Mouse (Mus musculus) liver, adult 2 months (tissue): ENCODE measurements around the gene Ankrd2.
A peak's percentile ranks its signal among the peaks of the same experiment; 100 is the strongest.

Source experiments
- CTCF ChIP-seq: fragments of 200-500 bp; IDR thresholded peaks from 2 replicates; pipeline ENCODE4 v1.5.1; 2011; ENCODE audit warnings: low read depth, low read length, control low read depth
- POLR2A ChIP-seq: fragments of 200-500 bp; IDR thresholded peaks from 2 replicates; pipeline ENCODE4 v1.6.1; 2011; ENCODE audit warnings: low read length, control low read depth; ENCODE audit not compliant: insufficient read depth; ENCODE audit errors: extremely low read depth

DNA sequence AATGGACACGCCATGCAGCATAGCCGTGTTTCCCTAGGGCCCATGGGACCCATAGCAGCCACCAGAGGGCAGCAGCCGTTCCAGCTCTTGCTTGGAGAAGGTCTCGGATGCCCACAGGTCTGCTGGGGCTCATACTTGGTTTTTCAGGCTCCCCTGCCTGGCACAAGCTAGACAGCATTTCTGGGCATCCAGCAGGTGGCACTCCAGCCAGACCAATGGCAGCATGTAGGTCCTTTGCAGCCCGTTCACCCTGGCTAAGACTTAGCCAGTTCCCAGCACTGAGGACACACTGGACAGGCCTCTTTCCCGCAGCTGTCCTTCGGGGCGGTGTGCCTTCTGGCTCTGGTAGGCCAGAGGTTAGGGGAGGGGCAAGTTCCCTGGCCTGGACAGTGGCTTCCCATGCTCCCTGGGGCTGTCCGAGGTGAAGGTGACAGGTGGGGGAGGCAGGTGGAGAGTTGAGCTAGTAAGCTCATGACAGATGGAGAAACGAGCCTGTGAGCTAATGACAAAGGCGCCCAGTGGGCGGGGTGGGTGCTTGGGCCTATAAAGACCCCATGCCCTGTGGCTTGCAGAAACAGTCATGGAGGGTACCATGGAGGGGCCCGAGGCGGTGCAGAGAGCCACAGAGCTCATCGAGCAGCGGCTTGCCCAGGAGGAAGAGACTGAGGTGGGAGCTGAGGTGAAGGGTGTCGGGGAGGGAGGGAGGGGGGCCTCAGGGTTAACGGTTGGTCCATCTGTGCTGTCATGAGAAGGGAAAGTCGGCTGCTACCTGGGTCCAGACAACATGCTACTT, at the start of gene Ankrd2:
- TF ChIP-seq CTCF = peak; percentile 93
- 0 out of 2 replicates have a peak, but pooled peaks have one; percentile 13 for TF ChIP-seq POLR2A
